Mouse (Mus musculus) monocyte, adult 59 days (primary cell): Measurements from ENCODE around the gene Fcer1g. TPM values are rescaled to one million over a fixed set of nuclear protein-coding genes. Genes with fewer than 3 reads are reported as not detected.

ENCODE experiments used
- total RNA-seq, 2 experiments: library from RNA; stranded (reverse); gene quantifications; one replicate each; pipeline ENCODE4 v1.2.4; 2023

Gene Fcer1g
- 1,000 to 10,000 TPM; 1,527 to 1,601 TPM for total RNA-seq

DNA sequence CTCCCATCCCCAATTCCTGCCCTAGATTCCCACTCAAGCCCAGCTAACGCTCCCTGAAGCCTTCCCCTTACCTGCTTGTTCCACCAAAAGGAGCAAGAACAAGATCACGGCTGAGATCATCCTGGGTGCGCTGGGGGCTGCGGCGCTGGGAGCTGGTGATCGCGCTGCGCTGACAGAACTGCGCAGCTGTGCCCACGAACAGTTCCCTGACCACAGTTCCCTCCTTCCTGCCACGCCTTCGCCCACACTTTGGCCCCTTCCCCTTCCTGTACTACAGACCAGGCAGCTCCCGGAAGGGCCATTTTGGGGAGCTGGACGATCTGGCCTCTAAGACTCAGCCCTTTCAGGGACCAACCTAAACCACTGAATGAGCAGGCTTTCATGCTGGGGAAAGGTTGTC, at the start of gene Fcer1g:
Fcer1g (minus strand) TSS at position 240 of the 400 bp plus-strand sequence.

GRCm38 (mm10) chr1:171280916-171281527, 46.9 kb upstream of the Fcer1g start, which contains the start of gene Ppox:
TSS of gene Ppox (minus strand) at chr1:171281186.

DNA sequence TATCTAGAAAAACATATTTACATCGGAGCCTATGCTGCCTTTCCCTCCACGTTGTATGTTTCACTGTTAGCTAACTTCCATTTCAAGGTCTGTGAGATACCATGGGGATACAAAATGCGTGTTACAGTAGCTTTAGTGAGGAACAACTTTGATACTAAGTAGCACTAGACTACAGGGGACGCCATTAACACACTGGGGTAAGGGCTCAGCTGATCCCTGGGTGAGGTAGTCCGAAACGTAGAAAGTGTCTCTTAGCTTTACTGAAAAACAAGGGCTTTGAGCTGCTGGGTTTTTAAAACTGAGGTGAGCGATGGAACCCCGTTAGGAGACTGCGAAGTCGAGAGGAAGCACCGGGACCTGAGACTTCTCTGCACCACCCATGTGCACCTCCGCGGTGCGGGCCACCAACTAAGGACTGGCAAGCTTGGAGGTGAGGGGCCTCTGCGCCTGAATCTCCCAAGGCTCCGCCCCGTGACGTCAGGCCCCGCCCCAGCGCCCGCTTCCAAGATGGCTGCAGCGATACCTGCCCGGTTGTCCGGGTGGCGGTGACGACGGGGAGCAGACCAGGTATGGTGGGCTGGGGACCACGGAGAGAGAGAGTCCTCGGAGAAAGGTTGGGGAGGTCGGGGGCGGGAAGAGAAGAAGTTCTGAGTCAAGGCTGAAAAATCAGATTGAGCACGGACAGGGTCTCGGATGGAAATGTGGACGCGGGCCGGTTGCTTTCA, 35.8 kb upstream of the Fcer1g start, which contains the start of gene B4galt3:
B4galt3 (plus strand) TSS at position 481 of the 725 bp plus-strand sequence.

DNA sequence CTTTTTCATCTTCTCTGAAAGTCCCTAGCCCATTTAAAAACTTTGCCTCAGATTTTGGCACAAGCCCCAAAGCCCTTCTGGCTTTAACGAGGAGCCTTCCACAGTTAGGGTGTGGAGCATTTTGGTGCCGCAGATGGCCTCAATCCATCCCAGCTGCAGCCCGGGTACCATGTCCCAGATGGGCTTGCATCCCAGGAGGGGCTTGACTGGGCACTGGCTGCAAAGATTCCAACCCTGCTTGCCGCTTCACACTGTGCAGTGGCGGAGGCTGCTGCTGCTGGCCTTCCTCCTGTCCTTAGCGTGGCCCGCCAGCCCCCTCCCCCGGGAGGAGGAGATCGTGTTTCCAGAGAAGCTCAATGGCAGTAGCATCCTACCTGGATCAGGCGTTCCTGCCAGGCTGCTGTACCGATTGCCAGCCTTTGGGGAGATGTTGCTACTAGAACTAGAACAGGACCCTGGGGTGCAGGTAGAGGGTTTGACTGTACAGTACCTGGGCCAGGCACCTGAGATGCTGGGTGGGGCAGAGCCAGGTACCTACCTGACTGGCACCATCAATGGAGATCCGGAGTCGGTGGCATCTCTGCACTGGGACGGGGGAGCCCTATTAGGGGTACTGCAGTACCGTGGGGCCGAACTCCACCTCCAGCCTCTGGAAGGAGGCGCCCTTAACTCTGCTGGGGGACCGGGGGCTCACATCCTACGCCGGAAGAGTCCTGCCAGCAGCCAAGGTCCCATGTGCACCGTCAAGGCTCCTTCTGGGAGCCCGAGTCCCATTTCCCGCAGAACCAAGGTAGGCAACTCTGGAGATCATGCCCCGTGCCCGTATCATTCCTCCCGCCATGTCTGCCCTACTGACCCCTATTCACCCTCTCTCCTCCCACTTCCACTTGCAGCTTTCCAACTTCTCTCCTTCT, 16.8 kb upstream of the Fcer1g start, which contains the start of gene Ndufs2:
Ndufs2 (minus strand) TSS at position 709 of the 914 bp plus-strand sequence.

GRCm38 (mm10) chr1:171249913-171250600, 15.9 kb upstream of the Fcer1g start, which contains the start of gene Adamts4:
TSS of gene Adamts4 (plus strand) at chr1:171250421.

GRCm38 (mm10) chr1:171224857-171225256, 9.3 kb downstream of the Fcer1g start, which contains the start of gene Apoa2:
TSS of gene Apoa2 (plus strand) at chr1:171225054.

DNA sequence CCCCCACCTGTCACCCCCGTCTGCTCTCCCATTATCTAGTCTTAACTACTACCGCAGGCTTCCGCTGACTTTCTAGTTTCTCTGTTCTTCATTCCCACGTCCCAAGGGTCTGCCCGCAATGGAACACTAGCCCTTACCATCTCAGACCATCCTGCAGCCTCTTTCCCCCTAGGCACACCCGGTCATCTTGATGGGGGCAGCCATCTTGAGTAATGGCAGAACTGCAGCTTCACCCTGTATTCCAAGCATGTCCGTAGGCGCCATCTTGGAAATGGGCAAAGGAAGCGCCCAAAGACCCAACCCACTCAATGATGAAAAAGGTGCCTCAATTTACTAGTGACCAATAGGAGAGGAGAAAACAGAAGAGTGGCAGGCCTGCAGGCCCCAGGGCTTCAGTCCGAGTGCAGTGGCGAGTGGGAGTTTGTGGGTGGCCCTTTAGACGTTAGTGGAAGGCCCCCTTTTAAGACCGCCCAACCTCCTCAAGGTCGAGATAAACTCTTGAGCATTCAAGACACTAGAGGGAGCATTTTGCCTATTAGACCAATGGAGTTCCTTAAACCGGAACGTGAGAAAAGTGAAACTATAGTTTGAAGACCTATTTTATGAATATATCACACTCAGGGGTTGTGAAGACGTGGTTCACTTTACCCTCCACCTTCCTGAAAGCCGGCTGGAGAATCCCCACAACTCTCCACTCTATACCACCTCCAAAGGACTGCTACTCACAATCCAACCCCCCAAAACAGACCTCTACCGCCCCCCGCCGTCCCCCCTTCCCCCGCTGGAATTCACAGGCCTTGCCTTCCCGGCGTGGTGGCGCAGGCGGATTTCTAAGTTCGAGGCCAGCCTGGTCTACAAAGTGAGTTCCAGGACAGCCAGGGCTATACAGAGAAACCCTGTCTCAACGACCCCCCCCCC, 11.7 kb downstream of the Fcer1g start, which contains the start of gene Tomm40l:
Tomm40l (minus strand) TSS at position 277 of the 918 bp plus-strand sequence.

DNA sequence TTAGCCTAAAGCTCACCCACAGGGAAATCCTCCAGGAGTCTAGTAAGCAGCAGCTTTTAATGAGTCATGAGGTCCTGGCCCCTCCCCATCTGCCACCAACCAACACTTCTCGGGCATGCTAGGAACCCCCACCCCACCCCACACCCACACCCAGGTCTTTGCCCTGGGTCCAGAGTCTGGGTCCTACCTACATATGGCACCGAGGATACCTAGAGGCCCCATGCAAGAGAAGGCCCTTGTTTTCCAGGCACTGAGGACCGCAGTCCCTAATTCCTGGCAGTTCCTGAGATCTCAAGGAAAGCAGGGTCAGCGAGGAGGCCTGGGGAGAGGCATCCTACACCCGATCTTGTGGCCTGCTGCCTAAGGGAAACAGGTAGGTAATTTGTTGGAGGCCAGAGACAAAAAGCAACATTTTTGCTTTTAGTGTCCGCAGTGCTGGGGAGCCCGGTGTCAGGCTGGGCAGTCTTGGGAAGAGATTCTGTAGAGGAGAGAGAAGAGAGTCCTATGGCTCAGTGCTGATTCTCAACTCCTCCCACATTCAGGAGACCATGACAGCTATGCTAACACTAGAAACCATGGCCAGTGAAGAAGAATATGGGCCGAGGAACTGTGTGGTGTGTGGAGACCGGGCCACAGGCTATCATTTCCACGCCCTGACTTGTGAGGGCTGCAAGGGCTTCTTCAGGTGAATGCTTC, 20.2 kb downstream of the Fcer1g start, which contains the start of gene Nr1i3:
Nr1i3 (plus strand) TSS at position 170 of the 696 bp plus-strand sequence.

GRCm38 (mm10) chr1:171195887-171196397, 38.2 kb downstream of the Fcer1g start, which contains the start of gene Pcp4l1:
TSS of gene Pcp4l1 (minus strand) at chr1:171196268.

Other genes starting within 250 kb of the Fcer1g start
- gene Fcgr4, start 215.4 kb downstream of the Fcer1g start, total RNA-seq: 100 to 1,000 TPM in 1 of 2 experiments, 10 to 100 TPM in 1; 79.6 to 109 TPM
- gene Fcgr3, start 169.4 kb downstream of the Fcer1g start, total RNA-seq: 100 to 1,000 TPM; 435 to 496 TPM
- 1 to 10 TPM; 2.3 to 4.7 TPM for gene Cfap126, start 120.4 kb downstream of the Fcer1g start, total RNA-seq
- 100 to 1,000 TPM; 116 to 122 TPM for gene Sdhc, start 83.8 kb downstream of the Fcer1g start, total RNA-seq
- not detected for gene Mpz, start 83.7 kb downstream of the Fcer1g start, total RNA-seq
- gene Pcp4l1, start 38.1 kb downstream of the Fcer1g start, total RNA-seq: not detected
- not detected for gene Nr1i3, start 20.4 kb downstream of the Fcer1g start, total RNA-seq
- gene Tomm40l, start 11.9 kb downstream of the Fcer1g start, total RNA-seq: 10 to 100 TPM; 20.6 to 23.0 TPM
- not detected for gene Apoa2, start 9.3 kb downstream of the Fcer1g start, total RNA-seq
- not detected for gene Adamts4, start 16.1 kb upstream of the Fcer1g start, total RNA-seq
- 100 to 1,000 TPM; 132 to 148 TPM for gene Ndufs2, start 17.0 kb upstream of the Fcer1g start, total RNA-seq
- gene B4galt3, start 36.0 kb upstream of the Fcer1g start, total RNA-seq: 10 to 100 TPM; 42.2 to 55.5 TPM
- 10 to 100 TPM; 37.6 to 41.1 TPM for gene Ppox, start 46.8 kb upstream of the Fcer1g start, total RNA-seq
- gene Usp21, start 53.6 kb upstream of the Fcer1g start, total RNA-seq: 10 to 100 TPM; 48.0 to 55.5 TPM
- 10 to 100 TPM; 66.5 to 66.8 TPM for gene Ufc1, start 60.7 kb upstream of the Fcer1g start, total RNA-seq
- 10 to 100 TPM; 25.3 to 26.8 TPM for gene Dedd, start 94.8 kb upstream of the Fcer1g start, total RNA-seq
- 10 to 100 TPM; 20.2 to 21.3 TPM for gene Nit1, start 111.3 kb upstream of the Fcer1g start, total RNA-seq
- gene Pfdn2, start 111.3 kb upstream of the Fcer1g start, total RNA-seq: 10 to 100 TPM; 54.1 to 92.1 TPM
- gene Klhdc9, start 126.4 kb upstream of the Fcer1g start, total RNA-seq: not detected
- 1 to 10 TPM; 7.3 to 8.1 TPM for gene Nectin4, start 135.7 kb upstream of the Fcer1g start, total RNA-seq
- 100 to 1,000 TPM; 286 to 288 TPM for gene Arhgap30, start 154.6 kb upstream of the Fcer1g start, total RNA-seq
- gene Usf1, start 176.9 kb upstream of the Fcer1g start, total RNA-seq: 100 to 1,000 TPM; 195 to 199 TPM
- 1 to 10 TPM; 9.1 to 9.9 TPM for gene Tstd1, start 184.5 kb upstream of the Fcer1g start, total RNA-seq
- 10 to 100 TPM in 1 of 2 experiments, 1 to 10 TPM in 1; 8.2 to 11.3 TPM for gene F11r, start 203.2 kb upstream of the Fcer1g start, total RNA-seq